Mouse (Mus musculus): ENCODE measurements around the gene Raet1e. TPM values are rescaled to one million over a fixed set of nuclear protein-coding genes. Genes with fewer than 3 reads are reported as not detected.
"Not testable (repeated sequence)": the region's sequence is repeated elsewhere in the genome, so short reads cannot be mapped to it uniquely, and the experiment has no call there.

The Raet1e gene
- not detected for total RNA-seq (2021)
- long read RNA-seq, result 0 reads

- not testable (repeated sequence) for DNase-seq (ENCODE audit: low spot score in 2 of 2)
These were observed at the start of gene Raet1e, which contains the start of gene H60b for GRCm38 (mm10) chr10:22158310-22158999. TSS of gene Raet1e (plus strand) at chr10:22158569. TSS of gene H60b (plus strand) at chr10:22158586.

- peak in 1 of 2 experiments; percentile 75 for DNase-seq (ENCODE audit: low spot score in 2 of 2)
These were observed 17.6 kb upstream of the Raet1e start for GRCm38 (mm10) chr10:22140665-22141280.

DNA sequence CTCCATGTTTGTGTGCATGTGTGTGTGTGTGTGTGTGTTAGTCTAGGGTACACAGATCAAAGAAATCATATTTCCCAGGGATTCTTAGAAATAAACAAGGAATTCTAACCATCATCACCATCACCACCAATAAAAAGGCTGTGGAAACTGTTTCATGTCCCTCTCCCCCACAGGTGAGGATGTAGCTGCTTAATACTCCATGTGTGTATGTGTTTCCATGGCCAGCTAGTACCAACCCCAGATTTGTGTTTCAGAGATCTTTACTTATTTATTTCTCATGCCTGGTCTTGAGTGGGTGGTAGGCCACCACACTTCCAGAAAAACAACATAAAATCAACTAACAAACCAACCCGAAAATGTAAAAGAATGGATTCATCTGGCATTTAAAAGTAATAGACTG is 16.2 kb upstream of the Raet1e start:
- DNase-seq (ENCODE audit: low spot score in 2 of 2), result not testable (repeated sequence)

GRCm38 (mm10) chr10:22142926-22143325 is 15.4 kb upstream of the Raet1e start:
- no peak for DNase-seq (ENCODE audit: low spot score in 2 of 2)

DNA sequence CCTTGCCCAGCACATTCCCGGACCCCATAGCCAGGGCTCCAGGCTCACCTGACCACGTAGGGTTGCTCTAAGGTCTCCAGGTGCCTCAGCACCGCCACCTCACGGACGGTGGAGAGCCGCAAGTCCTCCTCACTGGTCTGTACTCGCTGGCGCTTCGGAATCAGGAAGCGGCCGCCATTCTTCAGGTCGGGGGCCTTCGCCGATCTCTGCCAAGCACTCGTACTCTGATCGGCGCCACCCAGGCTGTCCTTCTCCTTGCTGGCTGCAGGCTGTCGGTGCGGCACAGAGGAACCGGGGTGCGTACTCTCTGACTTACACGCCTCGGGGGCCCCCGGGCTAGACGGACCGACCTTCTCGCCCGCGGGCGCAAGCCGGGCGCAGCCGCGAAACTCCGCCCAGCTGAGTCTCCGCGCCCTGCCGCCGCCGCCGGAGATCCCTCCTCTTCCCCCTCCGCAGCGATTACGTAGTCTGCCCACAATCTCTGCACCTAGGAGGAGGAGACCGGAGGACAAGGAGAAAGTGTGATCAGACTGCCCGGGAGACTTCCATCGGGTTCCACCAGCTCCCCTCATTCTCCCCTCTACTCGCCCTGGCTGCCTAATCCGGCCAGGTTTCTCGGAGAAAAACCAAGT is 9.8 kb upstream of the Raet1e start:
- DNase-seq (ENCODE audit: low spot score in 2 of 2), result no peak

DNA sequence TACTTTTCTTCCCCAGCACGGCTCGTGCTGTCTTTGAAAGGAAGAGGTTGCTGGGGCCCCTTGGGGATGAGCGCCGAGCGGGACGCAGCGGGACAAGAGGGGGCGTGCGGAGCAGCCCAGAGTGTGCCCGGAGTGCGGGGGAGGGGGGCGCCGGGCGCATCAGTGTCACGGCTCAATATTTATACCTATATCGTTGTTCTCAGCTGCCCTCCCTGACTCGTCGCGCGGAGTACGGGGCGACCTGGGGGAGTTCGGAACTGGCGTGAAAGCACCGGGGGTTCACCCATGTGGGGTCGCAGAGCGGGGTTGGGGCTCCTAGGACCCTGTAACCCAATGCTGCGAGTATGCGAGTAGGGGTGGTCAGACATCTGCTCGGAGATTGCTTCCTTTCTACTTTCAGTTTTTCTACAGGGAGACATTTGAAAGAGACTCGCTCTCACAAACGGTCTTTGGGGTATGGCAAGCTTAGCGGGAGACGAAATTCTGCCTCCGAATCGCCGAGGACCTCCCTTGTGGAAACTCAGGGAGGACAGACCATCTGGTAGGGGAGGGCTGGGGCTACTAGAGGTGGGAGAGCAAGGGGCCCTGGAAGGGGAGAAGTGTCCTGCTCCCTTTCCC is 9.2 kb upstream of the Raet1e start, which contains the start of gene E030030I06Rik:
Gene E030030I06Rik, minus strand, starts transcription at position 198 of the 618 bp plus-strand sequence.
- DNase-seq (ENCODE audit: low spot score in 2 of 2), result no peak

DNA sequence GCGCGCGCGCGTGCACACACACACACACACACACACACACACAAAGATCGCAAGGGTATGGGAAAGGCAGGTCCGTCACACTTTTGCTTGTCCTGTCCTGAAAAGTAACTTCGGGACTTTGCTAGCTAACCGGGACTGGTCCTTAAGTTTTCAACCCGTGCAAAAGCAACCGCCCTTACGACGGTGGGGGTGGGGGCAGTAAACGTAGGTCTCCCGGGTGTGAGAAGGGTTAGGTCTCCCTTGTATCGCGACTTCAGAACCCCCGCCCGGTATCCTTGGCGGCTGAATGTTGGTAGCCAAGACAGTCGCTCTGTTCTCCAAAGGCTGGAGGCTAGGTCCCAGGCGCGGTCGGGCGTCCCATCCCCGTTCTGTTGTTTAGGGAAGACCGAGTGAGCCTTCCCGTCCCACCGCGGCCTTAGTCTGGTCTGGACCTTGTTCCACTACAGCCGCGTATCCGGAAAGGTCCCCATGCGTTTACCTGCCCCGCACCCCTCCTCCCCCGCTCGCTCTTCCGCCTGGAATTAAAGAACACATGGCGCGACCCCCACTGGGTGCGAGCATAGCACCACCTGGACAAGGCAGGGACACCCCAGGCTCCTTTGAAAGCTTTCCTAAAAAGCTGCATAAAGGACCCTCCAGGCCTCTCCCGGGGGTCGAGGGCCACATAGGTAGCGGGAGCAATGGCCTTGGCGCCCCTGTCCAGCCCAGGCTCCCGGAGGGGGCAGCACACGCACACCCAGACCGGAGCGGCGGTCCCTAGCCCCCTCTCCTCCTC is 8.5 kb upstream of the Raet1e start:
- no peak for DNase-seq (ENCODE audit: low spot score in 2 of 2)

- no peak for DNase-seq (ENCODE audit: low spot score in 2 of 2)
These were observed 7.8 kb upstream of the Raet1e start for GRCm38 (mm10) chr10:22150593-22150992.

- DNase-seq (ENCODE audit: low spot score in 2 of 2), result not testable (repeated sequence)
These were observed 7.1 kb upstream of the Raet1e start for GRCm38 (mm10) chr10:22151056-22151862.

GRCm38 (mm10) chr10:22151863-22152640 is 6.3 kb upstream of the Raet1e start:
- DNase-seq (ENCODE audit: low spot score in 2 of 2), result not testable (repeated sequence)

- DNase-seq (ENCODE audit: low spot score in 2 of 2), result not testable (repeated sequence)
These were observed 5.2 kb upstream of the Raet1e start for GRCm38 (mm10) chr10:22153147-22153690.

DNA sequence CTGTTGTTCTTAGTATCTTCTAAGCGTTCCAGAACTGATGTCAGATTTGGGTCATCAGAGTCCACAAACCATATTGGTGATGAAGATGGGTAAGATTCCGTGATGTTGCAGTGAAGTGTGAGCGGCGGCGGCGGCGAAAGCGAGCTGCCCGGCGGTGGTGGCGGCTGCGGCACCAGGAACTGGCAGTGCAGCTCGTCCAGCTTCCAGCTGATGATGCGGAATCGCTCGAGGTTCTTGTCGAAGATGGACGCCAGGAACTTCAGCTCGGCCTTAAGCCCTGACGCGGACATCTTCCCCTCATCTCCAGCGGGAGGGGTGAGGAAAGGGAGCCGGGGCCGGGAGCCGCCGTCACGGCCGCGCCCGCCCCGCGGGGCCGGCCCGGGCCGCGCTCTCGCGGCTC is 4.2 kb upstream of the Raet1e start:
- not testable (repeated sequence) for DNase-seq (ENCODE audit: low spot score in 2 of 2)

- no peak for DNase-seq (ENCODE audit: low spot score in 2 of 2)
These were observed 3.2 kb upstream of the Raet1e start for GRCm38 (mm10) chr10:22154871-22155799.

DNA sequence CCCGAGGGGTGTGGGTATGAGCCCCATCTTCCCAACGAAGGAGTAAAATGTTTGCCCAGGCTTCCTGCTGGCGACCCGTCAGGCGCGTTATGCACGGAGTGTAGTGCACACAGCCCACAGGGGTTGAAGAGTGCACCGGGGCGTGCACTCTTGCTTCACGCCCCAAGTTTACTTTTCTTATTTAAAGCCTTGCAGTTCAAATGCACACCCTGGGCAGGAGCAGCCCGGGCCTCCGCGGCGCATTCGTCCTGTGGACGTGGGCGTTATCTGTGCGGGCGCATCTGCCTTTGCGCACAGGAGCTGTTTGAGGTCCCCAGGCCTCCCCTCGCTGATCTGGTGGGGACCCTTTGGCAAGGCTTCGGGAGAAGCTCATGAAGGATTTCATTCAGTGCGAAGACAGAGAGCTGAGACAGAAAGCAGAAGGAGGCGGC is 777 bp downstream of the Raet1e start:
- no peak for DNase-seq (ENCODE audit: low spot score in 2 of 2)

GRCm38 (mm10) chr10:22159581-22160140 is 1.3 kb downstream of the Raet1e start:
- no peak for DNase-seq (ENCODE audit: low spot score in 2 of 2)

- not testable (repeated sequence) for DNase-seq (ENCODE audit: low spot score in 2 of 2)
These were observed 4.9 kb downstream of the Raet1e start for GRCm38 (mm10) chr10:22163279-22163678.

Measured in layer of hippocampus, adult 18-20 months (tissue).